Mouse (Mus musculus) gonadal fat pad, adult 2 months (tissue): ENCODE data around the gene Cenpa. TPM values are rescaled to one million over a fixed set of nuclear protein-coding genes. Genes with fewer than 3 reads are reported as not detected.
"Not testable (repeated sequence)": the region's sequence is repeated elsewhere in the genome, so short reads cannot be mapped to it uniquely, and the experiment has no call there.

Experiments used
- DNase-seq: peaks from one replicate; pipeline ENCODE4 v3.0.0-alpha.2; 2012; ENCODE audit warnings: low read depth
- polyA plus RNA-seq: library from polyadenylated mRNA; depleted of rRNA; stranded (reverse); fragments of >200 nt; gene quantifications from 2 replicates; pipeline ENCODE4 v1.2.3, GENCODE M21; 2012

Cenpa gene
- polyA plus RNA-seq, 1 experiment, result 6.7 TPM

DNA sequence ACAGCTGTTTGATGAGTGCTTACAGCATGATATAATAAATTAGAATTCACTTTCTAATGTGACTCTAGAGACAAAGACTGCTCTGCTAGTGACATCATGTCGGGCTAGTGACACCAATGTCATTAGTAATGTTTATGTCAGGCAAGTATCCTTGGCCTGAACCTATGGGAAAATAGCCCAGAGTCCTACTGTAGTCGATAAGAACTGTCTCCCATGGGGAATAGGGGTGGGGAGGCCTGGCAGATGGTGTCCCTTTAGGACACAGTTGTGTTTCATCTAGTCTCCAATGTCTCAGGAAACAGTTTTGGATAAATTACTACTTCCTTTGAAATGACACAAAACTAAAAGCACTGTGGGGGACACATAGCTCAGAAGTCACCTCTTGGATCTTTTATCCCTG, 20.5 kb upstream of the Cenpa start:
- no peak for DNase-seq

DNA sequence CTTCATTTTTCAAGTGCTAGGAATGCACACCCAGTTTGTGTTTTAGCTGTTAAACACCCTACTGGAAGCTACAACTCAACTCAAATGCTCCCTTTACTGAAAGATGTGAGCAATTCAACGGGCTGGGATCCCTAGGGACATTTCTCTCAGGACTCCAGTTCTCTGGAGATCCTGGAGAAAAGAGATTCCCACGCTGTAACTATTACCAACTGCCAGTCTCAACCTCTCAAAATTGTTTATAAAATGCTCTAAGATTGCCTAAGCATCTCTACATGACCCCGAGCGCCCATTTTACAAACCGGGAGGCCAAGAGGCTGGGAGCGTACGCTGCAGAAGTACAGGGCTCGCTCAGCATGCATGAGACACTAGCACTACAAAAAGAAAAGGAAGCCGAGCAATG, 19.2 kb upstream of the Cenpa start:
- no peak for DNase-seq

DNA sequence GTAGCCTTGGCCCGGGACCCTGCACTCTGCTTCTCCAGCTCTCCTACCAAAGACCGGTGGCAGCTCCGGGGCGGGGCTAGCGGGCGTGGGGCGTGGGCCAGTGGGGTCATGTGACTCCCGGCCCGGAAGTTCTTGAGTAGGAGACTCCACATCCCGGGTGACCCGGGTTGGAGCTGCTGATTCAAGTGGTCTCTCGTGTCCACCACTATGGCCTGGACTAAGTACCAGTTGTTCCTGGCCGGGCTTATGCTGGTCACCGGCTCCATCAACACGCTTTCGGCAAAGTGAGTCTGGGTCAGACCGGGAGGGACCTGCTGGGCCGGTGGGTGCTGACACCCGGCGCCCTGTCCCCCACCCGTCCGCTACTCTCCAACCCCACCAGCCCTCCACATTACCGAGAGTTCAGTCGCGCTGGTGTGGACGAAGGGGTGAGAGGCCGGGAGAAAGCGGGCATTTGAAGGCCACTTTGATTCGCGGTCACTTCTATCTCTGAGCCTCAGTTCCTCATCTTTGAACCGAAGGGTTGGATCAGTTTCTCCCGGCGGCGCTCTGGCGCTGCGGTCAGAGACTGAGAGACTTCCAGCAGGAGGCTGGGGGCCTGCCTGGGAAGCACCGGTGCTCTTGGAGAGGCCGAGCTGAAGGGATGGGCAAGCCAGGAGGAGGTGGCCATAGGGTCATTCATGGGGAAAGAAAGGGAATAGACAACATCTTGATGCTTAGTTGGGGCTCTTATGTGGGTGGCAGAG, 18.6 kb upstream of the Cenpa start, which contains the start of gene Slc35f6:
TSS of gene Slc35f6 (plus strand) at position 119 of the 746 bp plus-strand sequence.
- DNase-seq, result no peak

DNA sequence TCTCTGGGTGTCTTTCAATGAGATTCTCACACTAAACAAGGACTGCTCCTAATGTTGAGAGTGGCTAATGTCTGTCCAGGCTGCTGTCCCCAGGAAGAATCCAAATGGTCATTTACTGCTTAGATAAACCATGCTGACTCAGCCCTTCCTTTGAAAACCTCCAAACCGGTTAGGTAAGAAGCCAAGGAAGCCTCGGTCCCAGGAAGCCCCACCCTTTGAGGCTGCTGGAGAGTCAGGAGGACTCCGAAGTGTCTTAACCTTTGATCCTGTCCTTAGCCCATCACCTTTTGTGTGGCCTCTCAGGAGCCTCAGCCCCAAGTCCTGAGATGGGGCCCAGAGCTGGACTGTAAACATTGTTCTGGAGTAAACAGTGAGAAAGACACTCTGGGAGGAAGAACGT, 17.0 kb upstream of the Cenpa start:
- DNase-seq, result no peak

DNA sequence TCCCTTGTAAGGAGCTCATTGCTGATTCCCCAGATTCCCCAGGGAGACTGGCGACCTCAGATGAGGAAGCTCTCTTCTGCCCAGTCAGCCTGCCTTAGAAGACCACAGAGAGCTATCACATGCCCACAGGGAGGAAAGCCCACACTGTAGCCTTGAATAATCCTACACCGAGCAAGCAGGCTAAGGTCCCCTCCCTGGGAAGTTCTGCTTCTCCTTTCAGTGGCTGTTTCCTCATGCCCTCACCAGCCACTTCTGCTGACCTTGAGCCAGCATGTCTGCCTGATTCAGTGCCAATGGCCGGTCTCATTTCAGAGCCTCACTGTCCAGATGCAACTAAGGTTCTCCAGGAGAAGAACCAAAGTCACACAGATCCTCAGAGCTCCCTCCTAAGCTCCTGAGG, 15.8 kb upstream of the Cenpa start:
- DNase-seq, result no peak

DNA sequence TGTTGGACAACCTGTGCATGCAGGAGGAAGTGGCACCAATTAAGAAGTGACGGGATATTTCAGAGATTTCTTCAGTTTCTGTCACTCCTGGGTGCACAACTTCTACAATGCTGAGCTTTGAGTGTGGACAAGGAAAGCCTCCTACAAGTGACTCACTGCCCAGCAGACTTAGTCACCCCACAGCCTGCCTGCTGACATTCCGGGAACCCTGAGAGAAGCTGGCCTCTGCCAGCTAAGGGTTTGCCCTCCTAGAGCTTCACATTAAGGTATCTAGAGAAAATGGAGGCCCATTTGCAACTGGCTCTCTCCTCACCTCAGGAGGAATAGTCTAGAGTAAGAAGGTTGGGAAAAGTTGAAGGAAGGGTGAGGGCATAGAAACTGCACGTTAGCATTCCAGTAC, 15.0 kb upstream of the Cenpa start:
- DNase-seq, result no peak

DNA sequence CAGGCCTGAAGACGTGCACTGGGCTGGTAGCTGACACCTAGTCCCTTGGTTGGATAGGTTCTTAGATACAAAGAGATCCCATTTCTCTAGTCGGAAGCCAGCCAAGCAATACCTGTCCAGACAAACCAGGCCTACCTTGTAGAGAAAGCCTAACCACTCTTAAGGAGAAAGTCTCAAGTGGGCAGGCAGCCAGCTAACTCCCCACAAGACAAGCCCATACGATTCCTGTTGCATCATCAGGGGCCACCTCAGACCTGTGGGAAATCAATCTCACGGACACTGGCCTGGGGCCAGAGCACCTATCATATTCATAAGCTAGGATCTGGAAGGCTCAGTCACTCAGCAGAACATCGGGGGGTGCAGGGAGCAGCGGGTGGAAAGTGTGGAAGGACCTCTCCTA, 13.3 kb upstream of the Cenpa start:
- peak; percentile 70 for DNase-seq

DNA sequence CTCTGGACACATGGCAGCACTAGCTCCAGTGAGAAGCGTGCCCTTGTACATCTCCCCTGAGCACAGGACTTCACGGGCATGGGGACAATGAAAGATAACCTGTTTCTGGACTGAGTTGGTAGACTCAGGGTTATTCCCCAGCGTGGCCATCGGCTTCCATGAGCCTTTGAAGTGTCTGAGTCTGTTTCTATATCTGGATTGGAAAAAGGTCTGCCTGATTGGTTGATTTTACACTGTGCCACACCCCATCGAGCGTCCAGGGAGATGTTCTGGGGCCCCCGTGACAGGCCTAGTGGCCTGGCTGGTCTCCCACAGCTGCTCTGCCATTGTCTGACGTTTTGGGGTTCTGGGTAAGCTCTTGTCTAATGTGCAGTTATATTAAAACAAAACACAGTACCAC, 11.5 kb upstream of the Cenpa start:
- no peak for DNase-seq

DNA sequence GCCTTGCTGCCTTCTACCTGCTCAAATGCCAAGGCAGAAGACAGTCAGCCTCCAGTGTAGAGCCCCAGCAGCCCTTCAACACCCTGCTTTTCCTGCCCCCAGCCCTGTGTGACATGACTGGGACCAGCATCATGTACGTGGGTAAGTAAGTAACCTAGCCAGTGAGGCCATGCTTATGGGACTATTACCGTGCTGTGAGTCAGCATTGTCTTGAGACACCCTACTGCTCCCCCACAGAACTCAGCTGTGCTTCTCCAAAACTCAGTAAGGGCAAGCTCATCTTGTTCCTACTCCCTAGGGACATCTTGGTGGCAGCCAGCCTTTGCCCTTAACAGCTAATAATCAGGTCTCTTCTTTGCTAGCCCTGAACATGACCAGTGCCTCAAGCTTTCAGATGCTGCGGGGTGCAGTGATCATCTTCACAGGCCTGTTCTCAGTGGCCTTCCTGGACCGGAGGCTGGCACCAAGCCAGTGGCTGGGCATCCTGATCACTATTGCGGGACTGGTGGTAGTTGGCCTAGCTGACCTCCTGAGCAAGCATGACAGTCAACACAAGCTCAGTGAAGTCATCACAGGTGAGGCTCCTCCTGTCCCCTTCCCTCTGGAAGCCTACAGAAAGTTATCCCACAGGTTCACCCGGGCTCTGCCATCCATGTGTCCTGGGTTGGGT, 10.9 kb upstream of the Cenpa start:
- no peak for DNase-seq

DNA sequence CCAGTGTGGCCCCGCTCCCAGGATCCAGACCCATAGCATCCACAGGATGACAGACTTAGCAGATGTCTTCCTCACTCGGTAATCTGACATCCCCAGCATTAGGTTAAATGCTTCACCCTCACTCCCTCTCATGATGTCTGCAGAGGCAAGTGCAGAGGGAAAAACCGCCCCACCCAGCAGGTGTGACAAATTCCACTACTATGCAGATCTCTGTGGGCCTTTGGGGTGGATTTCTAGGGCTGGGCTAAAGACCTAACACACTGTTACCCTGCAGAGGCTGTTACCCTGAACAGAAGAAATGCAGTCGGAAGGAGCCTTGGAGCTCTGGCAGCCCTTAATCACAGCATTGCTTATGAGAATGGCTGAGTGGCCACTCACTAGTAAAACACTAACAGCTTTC, 7.5 kb upstream of the Cenpa start:
- DNase-seq, result no peak

DNA sequence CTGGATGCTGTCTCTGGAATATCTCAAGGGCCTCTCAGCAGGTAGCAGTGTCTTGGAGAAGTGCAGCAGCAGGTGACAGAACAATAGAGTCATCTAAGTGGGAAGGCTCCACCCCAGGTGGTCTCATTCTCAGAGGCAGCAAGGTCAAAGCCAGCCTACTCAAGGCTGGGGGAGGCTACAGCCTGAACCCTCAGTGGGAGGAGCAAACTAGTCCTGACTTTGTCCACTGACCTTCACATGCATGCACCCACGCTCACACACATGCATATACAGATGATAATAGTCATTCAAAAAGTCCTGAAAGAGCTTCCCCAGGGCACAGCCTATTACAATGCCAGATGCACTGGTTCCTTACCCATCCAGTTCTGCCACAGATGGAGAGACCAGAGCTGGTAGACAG, 6.3 kb upstream of the Cenpa start:
- DNase-seq, result no peak

DNA sequence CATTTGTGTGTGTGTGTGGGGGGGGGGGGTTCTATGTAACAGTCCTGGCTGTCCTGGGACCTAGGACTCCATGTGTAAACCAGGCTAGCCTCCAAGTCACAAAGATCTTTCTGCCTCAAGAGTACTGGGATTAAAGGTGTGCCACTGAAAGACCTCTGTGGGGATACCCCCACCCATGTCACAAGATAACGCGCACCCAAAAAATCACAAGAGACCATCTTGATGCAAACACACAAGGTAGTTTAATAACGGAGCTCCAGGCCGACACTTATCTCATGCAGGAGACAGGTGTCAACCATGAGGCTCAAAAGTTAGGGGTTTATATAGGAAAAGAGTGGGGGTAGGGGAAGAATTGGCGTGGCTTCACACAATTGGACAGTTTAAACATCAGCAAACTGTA, 5.8 kb upstream of the Cenpa start:
- no peak for DNase-seq

DNA sequence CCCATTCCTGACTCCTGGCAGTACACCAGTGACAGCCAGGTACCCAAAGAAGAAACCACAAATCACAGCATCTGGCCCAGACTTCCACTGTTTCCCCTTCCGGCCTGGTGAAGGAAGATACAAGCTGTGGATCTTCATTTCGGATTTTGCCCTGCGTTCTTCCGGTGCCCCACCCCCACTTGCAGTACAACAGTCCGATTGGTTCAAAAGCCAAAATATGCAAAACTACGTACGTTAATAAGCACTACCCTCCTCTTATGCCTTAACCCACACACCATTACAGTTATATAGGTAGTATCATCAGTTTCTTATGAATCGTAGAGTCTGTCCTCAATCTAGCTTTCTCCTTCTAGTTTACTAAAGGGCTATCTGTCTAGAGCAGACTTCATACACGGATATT, 1.2 kb upstream of the Cenpa start:
- DNase-seq, result no peak

DNA sequence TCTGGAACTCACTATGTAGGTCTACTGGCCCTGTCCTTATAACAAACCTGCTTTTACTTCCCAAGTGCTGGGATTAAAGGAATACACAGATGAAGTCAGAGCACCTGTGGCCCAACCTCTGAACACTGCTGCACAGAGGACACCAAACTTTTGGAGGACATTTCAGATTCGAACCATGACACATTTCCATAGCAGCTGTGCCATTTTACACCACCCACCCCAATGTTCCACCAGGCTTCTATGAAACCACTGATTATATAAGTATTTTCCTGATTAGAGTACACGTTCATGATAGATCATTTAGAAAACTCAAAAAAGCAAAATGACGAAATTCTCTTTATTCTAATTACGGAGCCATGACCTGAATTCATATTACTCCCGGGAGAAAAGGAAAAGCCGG, 609 bp upstream of the Cenpa start:
- DNase-seq, result no peak

DNA sequence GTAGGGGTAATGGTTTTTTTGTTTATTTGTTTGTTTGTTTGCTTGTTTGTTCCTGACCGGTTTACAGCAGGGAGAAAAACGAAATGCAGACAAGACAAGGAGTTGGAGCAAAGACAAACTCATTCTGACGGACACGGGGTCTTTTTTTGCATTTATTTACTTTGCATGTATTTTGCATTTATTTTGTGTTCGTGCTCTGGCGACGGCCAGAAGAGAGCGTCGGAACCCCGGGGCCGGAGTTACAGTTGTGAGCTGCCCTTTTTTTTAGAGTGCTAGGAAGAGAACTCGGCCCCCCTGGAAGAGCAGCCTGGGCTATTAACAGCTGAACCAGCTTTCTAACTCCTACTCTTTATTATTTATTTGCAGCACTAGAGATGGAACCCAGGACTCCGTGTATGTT, 638 bp downstream of the Cenpa start:
- DNase-seq, result no peak

DNA sequence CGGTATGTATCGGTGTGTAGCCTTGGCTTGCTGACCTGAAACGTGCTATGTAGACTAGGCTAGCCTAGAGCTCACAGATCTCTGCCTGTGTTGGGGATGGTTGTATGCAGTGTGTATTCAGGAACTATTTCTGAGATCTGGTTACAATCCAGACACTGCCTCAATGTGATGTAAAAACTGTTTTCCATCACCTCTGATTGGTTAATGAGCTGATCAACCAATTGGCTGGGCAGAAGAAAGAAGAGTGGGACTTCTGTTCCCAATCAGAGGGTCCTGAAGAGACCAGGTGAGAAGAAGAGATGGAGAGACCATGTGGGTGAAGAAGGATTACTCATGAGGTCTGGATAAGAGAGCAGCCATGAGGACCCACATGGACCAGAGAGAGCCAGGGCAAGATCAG, 1.1 kb downstream of the Cenpa start:
- no peak for DNase-seq

DNA sequence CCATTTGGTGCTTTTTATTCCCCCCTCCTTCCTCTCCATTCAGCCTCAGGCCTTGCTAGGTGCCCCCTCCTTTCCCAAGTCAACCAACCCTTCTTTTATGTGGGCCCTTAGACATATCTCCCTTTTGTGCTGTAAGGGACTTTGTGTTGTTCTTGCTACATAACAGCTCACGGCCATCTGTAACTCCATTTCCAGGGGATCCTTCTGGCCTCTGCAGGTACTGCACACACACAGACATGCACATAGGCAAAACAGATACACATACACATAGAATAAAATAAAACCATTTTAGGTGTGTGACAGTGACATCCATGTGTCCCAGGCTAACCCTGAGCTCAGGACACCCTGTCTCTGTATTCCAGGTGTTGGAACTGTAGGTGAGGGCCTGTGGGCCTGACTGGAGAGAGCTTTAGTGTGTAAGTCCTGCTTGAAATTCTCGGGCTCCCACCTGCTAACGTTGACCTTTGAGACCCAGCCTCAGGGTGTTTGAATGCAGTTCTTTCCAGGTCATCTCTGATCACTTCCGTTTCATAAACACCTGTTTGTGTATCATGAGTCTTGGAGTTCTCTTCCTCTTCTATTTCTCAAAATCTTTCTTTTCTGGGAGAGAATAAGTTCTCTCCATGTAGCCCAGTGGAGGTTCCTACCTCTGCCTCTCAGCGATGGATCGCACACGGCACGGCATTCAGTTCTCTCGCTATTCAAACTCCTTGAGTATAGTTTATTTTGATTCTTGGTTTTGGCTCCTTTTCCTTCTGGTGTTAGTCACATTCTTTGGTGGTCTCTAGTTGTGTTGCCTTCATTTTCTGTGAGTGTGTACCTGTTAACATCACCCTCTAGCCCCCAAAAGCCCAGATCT, 2.3 kb downstream of the Cenpa start:
- DNase-seq, result no peak

DNA sequence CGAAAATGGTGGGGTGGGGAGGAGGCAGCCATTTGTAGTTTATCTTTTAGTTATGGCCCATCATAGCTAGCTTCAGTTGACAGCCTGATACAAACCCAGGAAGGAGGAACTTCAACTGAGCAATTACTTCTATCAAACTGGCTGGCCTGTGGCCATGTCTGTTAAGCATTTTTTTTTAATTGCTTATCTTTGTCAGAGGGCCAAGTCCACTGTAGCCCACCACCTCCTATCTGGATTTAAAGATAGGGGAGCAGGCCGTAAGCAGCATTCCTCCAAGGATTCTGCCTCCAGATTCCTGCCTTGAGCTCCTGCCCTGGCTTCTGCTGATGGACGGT, 2.9 kb downstream of the Cenpa start:
- no peak for DNase-seq

DNA sequence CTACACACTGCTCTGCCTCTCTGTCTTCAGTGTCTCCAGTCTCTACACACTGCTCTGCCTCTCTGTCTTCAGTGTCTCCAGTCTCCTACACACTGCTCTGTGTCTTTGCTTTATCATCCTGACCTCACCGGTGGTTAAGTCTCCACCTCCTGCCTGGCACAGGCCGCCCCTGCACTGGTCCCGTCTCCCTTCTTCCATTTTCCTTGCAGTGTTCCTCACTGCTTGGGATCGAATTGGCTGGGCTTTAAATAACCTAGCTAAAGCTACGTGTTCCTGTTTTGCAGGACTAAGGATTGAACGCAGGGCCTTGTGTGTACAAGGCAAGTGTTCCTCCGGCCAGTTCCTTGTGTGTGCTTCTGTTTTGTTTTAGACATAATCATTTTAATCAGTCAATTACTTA, 3.5 kb downstream of the Cenpa start:
- no peak for DNase-seq

DNA sequence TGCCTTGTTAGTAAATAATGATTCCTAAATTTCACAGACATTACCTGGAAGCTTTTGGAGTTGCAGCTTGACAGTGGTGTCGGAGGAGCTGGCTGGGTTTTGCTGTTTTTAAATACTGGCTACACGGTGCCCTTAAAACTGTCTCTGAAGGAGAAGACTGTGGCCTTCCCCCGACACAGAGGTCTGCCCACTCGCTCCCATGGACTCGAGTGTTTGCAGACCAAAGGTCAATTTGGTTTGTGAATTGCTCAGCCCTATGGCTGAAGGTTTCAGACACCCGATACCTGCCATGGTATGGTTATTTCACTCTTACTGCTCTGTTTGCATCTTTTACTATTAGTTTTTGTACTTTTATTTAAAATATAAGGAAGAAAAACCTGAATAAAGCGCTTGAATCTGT, 7.4 kb downstream of the Cenpa start:
- DNase-seq, result no peak

DNA sequence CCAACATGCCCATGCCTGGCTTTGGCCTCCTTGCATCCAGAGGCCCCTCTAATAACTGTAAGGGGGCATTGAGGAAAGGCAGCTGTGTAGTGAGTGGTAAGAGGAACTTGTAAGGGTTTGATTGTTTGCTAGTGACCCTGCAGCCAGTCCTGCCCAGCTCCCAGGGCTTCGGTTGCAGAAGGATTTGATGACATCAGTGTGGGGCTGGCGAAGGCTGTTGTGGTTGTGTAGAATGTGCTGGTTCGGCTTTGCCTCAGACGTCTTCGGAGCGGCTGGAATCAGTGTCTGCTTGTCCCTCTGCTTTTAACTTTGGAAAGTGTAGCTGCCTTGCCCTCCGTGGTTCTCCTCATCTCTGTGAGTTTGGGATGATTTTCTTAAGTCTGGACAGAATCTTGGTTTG, 10.2 kb downstream of the Cenpa start:
- DNase-seq, result no peak

DNA sequence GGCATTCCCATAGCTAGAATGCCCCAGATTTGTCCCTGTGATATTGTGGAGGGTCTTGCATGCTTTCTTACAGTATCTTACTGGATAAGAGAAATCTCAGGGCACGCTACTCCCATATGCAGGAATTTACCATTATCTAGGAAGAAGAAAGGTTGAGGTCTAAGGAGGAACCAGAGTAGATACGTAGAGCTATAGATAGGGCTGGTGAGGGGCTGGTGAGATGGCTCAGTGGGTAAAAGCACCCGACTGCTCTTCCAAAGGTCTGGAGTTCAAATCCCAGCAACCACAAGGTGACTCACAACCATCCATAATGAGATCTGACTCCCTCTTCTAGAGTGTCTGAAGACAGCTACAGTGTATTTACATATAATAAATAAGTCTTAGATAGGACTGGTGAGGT, 11.5 kb downstream of the Cenpa start:
- DNase-seq, result not testable (repeated sequence)

DNA sequence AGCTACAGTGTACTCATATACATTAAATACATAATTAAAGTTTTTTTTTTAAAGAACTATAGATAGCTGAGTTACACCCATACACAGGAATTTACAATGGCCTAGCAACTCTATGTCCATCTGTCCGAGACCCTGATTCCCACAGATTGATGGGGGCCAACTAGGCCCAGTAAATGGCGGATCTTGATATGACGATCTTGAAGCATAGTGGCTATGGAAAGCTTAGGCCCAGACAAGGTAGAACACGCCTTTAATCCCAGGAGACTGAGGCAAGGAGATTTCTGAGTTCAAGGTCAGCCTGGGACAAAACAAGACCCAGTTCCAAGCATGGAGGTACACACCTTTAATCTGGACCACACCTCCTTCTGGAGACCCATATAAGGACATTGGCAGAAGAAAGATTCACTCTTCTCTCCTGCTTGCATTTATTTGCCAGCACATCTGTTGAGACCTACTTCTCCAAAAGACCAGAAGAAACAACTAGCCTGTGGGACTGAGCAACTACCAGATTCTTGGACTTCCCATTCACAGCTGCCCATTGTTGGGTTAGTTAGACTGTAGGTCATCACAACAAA, 12.2 kb downstream of the Cenpa start:
- DNase-seq, result no peak
